Mouse (Mus musculus): ENCODE results near the gene Sec16b. TPM values are rescaled to one million over a fixed set of nuclear protein-coding genes. Genes with fewer than 3 reads are reported as not detected.

Sec16b gene
- polyA plus RNA-seq, 1 experiment from 2014 or later: 0.82 TPM

- DNase-seq (ENCODE audit: low spot score): no peak
- Histone ChIP-seq H3K4me1 (no peaks in the 10 kb centered on the region), H3K4me3 (no peak overlapping the region), H3K36me3 (replicated peaks) (no peaks in the 10 kb centered on the region), H3K27me3 (replicated peaks; ENCODE audit: low read depth, poor library complexity, severe bottlenecking) (no peaks in the 10 kb centered on the region), H3K27ac (replicated peaks) (no peak overlapping the region), H3K9me3 (no peaks in the 10 kb centered on the region)
- WGBS: 86% methylated on average over 8 of the region's 8 CpGs
Measured at GRCm38 (mm10) chr1:157516838-157517808, 10.6 kb downstream of the Sec16b start.

GRCm38 (mm10) chr1:157518111-157518523 lies 11.6 kb downstream of the Sec16b start:
- no peaks in the 10 kb centered on the region for H3K4me1 ChIP-seq
- 85% methylated on average over 4 of the region's 4 CpGs for WGBS
- H3K9me3 ChIP-seq: no peaks in the 10 kb centered on the region
- no peak overlapping the region for H3K4me3 ChIP-seq
- DNase-seq (ENCODE audit: low spot score): no peak
- H3K36me3 ChIP-seq (replicated peaks): no peaks in the 10 kb centered on the region
- no peak overlapping the region for H3K27ac ChIP-seq (replicated peaks)
- H3K27me3 ChIP-seq (replicated peaks; ENCODE audit: low read depth, poor library complexity, severe bottlenecking): no peaks in the 10 kb centered on the region

GRCm38 (mm10) chr1:157519396-157519795 lies 12.9 kb downstream of the Sec16b start:
- 87% methylated on average over 2 of the region's 2 CpGs for WGBS
- DNase-seq (ENCODE audit: low spot score): no peak
- Histone ChIP-seq H3K27me3 (replicated peaks; ENCODE audit: low read depth, poor library complexity, severe bottlenecking) (no peaks in the 10 kb centered on the region), H3K9me3 (no peaks in the 10 kb centered on the region), H3K36me3 (replicated peaks) (no peaks in the 10 kb centered on the region), H3K4me1 (no peaks in the 10 kb centered on the region), H3K27ac (replicated peaks) (no peak overlapping the region), H3K4me3 (no peak overlapping the region)

GRCm38 (mm10) chr1:157522322-157522721 lies 15.8 kb downstream of the Sec16b start:
- H3K27me3 ChIP-seq (replicated peaks; ENCODE audit: low read depth, poor library complexity, severe bottlenecking): no peaks in the 10 kb centered on the region
- WGBS: 91% methylated on average over 5 of the region's 5 CpGs
- H3K4me3 ChIP-seq: no peak overlapping the region
- H3K27ac ChIP-seq (replicated peaks): no peak overlapping the region
- H3K9me3 ChIP-seq: no peaks in the 10 kb centered on the region
- H3K36me3 ChIP-seq (replicated peaks): no peaks in the 10 kb centered on the region
- DNase-seq (ENCODE audit: low spot score): no peak
- no peaks in the 10 kb centered on the region for H3K4me1 ChIP-seq

GRCm38 (mm10) chr1:157524775-157525174 lies 18.2 kb downstream of the Sec16b start:
- WGBS: 91% methylated on average over 7 of the region's 7 CpGs
- Histone ChIP-seq H3K27ac (replicated peaks) (no peak overlapping the region), H3K4me1 (no peaks in the 10 kb centered on the region), H3K36me3 (replicated peaks) (no peaks in the 10 kb centered on the region), H3K27me3 (replicated peaks; ENCODE audit: low read depth, poor library complexity, severe bottlenecking) (no peaks in the 10 kb centered on the region), H3K9me3 (no peaks in the 10 kb centered on the region), H3K4me3 (no peak overlapping the region)
- DNase-seq (ENCODE audit: low spot score): no peak

GRCm38 (mm10) chr1:157525692-157526354 lies 19.3 kb downstream of the Sec16b start:
- Histone ChIP-seq H3K36me3 (replicated peaks) (no peaks in the 10 kb centered on the region), H3K4me3 (no peak overlapping the region), H3K27me3 (replicated peaks; ENCODE audit: low read depth, poor library complexity, severe bottlenecking) (no peaks in the 10 kb centered on the region), H3K9me3 (no peaks in the 10 kb centered on the region), H3K4me1 (no peaks in the 10 kb centered on the region), H3K27ac (replicated peaks) (no peak overlapping the region)
- DNase-seq (ENCODE audit: low spot score): no peak
- WGBS: 76% methylated on average over 16 of the region's 16 CpGs

- WGBS: 70% methylated on average over 5 of the region's 5 CpGs
- no peaks in the 10 kb centered on the region for H3K9me3 ChIP-seq
- H3K27me3 ChIP-seq (replicated peaks; ENCODE audit: low read depth, poor library complexity, severe bottlenecking): no peaks in the 10 kb centered on the region
- H3K4me1 ChIP-seq: no peaks in the 10 kb centered on the region
- no peak overlapping the region for H3K4me3 ChIP-seq
- no peak for DNase-seq (ENCODE audit: low spot score)
- H3K27ac ChIP-seq (replicated peaks): no peak overlapping the region
- H3K36me3 ChIP-seq (replicated peaks): no peaks in the 10 kb centered on the region
Measured at GRCm38 (mm10) chr1:157526625-157527024, 20.1 kb downstream of the Sec16b start.

- Histone ChIP-seq H3K4me3 (no peak overlapping the region), H3K4me1 (peaks cover 12% of the 10 kb centered on the region), H3K36me3 (replicated peaks) (no peaks in the 10 kb centered on the region), H3K27me3 (replicated peaks; ENCODE audit: low read depth, poor library complexity, severe bottlenecking) (0 out of 2 replicates have a peak, but pooled peaks cover 3% of the 10 kb centered on the region), H3K27ac (replicated peaks) (no peak overlapping the region), H3K9me3 (no peaks in the 10 kb centered on the region)
- 54% methylated on average over 8 of the region's 8 CpGs for WGBS
- no peak for DNase-seq (ENCODE audit: low spot score)
Measured at GRCm38 (mm10) chr1:157532826-157533460, 26.4 kb downstream of the Sec16b start.

- no peaks in the 10 kb centered on the region for H3K36me3 ChIP-seq (replicated peaks)
- DNase-seq (ENCODE audit: low spot score): no peak
- H3K9me3 ChIP-seq: no peaks in the 10 kb centered on the region
- H3K4me3 ChIP-seq: no peak overlapping the region
- no peak overlapping the region for H3K27ac ChIP-seq (replicated peaks)
- WGBS: 95% methylated on average over 1 of the region's 1 CpGs
- 0 out of 2 replicates have a peak, but pooled peaks cover 3% of the 10 kb centered on the region for H3K27me3 ChIP-seq (replicated peaks; ENCODE audit: low read depth, poor library complexity, severe bottlenecking)
- H3K4me1 ChIP-seq: peaks cover 12% of the 10 kb centered on the region
Measured at GRCm38 (mm10) chr1:157535571-157535970, 29.0 kb downstream of the Sec16b start.

- no peak overlapping the region for H3K27ac ChIP-seq (replicated peaks)
- H3K4me1 ChIP-seq: peaks cover 12% of the 10 kb centered on the region
- DNase-seq (ENCODE audit: low spot score): peak; percentile 62
- 12% methylated on average over 6 of the region's 6 CpGs for WGBS
- no peak overlapping the region for H3K4me3 ChIP-seq
- no peaks in the 10 kb centered on the region for H3K36me3 ChIP-seq (replicated peaks)
- no peaks in the 10 kb centered on the region for H3K9me3 ChIP-seq
- 0 out of 2 replicates have a peak, but pooled peaks cover 3% of the 10 kb centered on the region for H3K27me3 ChIP-seq (replicated peaks; ENCODE audit: low read depth, poor library complexity, severe bottlenecking)
Measured at GRCm38 (mm10) chr1:157536471-157536870, 29.9 kb downstream of the Sec16b start.

GRCm38 (mm10) chr1:157537636-157538035 lies 31.1 kb downstream of the Sec16b start:
- 87% methylated on average over 5 of the region's 5 CpGs for WGBS
- no peak overlapping the region for H3K27ac ChIP-seq (replicated peaks)
- no peaks in the 10 kb centered on the region for H3K9me3 ChIP-seq
- H3K27me3 ChIP-seq (replicated peaks; ENCODE audit: low read depth, poor library complexity, severe bottlenecking): 0 out of 2 replicates have a peak, but pooled peaks cover 3% of the 10 kb centered on the region
- DNase-seq (ENCODE audit: low spot score): no peak
- H3K4me3 ChIP-seq: no peak overlapping the region
- peaks cover 12% of the 10 kb centered on the region for H3K4me1 ChIP-seq
- H3K36me3 ChIP-seq (replicated peaks): no peaks in the 10 kb centered on the region

GRCm38 (mm10) chr1:157545056-157545455 lies 38.5 kb downstream of the Sec16b start:
- no peaks in the 10 kb centered on the region for H3K36me3 ChIP-seq (replicated peaks)
- H3K9me3 ChIP-seq: no peaks in the 10 kb centered on the region
- H3K4me1 ChIP-seq: no peaks in the 10 kb centered on the region
- 93% methylated on average over 8 of the region's 8 CpGs for WGBS
- H3K27me3 ChIP-seq (replicated peaks; ENCODE audit: low read depth, poor library complexity, severe bottlenecking): no peaks in the 10 kb centered on the region
- no peak overlapping the region for H3K4me3 ChIP-seq
- DNase-seq (ENCODE audit: low spot score): no peak
- no peak overlapping the region for H3K27ac ChIP-seq (replicated peaks)

Data from embryonic facial prominence, embryonic 10.5 days (tissue).